Mouse (Mus musculus) fibroblast of lung, adult 2 months (primary cell): ENCODE data around the gene Crybb1.

Experiments
- DNase-seq: peaks from one replicate; pipeline ENCODE4 v3.0.0-alpha.2; 2011; ENCODE audit warnings: low read depth

Crybb1 gene

DNA sequence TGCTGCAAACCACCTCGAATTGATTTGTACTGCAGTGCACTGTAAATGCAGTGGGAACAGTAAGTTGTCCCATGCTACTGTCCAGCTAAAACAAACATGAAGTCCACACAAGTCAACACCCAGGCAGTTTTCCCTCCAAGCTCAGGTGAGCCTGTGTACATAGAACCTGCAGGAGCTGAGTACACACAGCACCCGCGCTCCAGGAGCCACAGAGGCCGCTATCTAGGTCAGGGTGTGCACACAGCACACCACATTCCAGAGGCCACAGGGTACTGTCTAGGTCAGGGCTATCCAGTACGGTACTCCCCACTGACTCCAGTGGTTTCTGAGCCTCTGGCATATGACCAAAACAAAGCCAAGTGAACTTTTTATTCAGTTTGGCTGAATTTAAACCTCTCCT, 46.7 kb downstream of the Crybb1 start:
- no peak for DNase-seq

DNA sequence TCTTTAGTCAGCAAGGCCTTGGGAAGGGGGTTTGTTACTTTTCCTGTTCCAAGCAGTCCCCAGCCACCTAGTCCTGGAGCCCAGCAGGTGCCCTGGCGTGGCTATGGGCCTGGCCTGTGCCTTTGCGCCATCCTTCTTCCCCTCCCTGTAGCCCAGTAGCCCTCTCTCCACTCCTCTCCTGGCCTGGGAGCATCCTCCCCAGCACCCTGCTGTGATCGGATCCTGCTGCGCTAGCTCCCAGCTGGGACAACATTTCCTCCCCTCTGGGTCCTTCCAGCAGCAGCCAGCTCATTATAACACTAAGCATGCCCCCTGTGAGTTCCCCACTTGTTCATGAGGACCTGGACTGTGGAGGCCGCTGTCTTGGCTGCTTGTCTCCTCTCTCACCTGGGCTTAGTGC, 50.2 kb downstream of the Crybb1 start:
- no peak for DNase-seq

DNA sequence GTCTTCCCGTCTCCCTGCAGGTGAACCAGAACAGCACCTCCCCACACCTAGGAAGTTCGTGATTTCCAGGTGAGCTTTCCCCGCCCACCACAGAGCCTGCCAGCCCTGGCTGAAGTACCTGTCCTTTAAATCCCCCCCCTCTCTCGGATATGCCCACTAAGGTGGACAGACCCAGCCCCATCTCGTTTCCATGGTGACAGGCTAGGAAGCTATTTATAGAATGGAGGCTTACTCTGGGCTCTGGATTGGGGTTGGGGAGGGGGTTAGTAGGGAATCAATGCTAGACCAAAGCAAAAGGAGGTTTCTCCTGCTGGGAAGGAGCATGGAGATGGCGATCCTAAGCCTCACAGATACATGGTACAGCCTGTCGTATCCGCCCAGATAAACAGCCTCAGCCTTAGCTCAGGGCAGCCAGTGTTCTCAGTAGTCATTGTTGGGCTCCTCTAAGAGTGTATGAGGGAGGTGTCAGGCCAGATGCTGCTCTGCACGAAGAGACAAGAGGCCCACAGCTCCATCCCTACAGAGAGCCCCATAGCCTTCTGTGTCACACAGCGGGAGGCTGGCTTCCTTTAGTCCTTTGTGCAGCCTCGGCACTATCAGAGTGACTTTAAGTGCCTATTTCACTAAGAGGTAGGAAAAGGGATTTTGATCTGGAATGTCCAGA, 57.7 kb downstream of the Crybb1 start:
- no peak for DNase-seq

DNA sequence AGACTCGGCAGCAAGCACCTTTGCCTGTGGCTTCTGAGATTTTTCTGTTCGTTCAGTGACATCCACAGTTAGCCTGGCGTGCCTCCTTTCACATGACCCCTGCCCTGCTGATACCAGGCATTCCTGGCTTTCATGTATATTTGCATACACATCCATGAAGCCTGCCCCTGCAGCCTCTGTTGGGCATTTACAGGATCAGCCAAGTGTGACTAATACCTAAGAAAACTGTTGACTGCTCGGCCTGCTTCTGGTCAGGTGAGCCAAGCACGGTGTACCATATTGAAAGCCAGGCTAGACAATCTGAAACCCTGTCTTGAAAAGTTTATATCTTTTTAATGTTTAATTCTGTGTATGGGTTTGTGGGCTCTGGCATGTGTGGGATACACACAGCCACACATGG, 60.9 kb downstream of the Crybb1 start:
- DNase-seq = no peak

DNA sequence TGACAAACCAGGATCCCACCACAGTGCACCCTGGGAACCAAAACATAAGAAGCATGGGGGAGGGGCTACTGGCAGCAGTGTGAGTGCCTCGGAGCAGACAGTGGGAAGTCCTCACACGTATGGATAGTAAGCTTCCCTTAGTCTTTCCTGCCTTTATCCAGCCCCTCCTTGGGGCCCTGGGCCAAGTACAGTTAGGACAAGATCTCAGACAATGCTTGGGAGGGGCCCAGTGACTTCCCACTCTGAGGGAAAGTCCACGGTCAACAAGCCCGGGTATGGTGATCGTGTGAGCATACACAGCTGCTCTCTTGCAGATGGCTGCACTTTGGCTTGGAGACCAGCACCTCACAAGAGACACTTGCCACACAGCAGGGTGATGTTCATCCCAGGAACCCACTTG, 61.7 kb downstream of the Crybb1 start:
- DNase-seq = no peak
